Mouse (Mus musculus) cerebellum, postnatal 4 days (tissue): Measurements from ENCODE around the gene Acsl1.

Source experiments
- DNase-seq, 2 experiments: peaks; one replicate each; pipeline ENCODE4 v3.0.0; 2022; ENCODE audit warnings: low spot score in 2 of 2, mixed read lengths in 1 of 2

Acsl1 gene

GRCm38 (mm10) chr8:46470792-46471781 lies at the start of gene Acsl1:
Acsl1 (plus strand) TSS chr8:46471037.
- DNase-seq = peak; percentile 82 to 95

GRCm38 (mm10) chr8:46421515-46421914 lies 49.3 kb upstream of the Acsl1 start:
- no peak for DNase-seq

- DNase-seq = no peak
Measured at GRCm38 (mm10) chr8:46427940-46428339, 42.9 kb upstream of the Acsl1 start.

- no peak for DNase-seq
Measured at GRCm38 (mm10) chr8:46429871-46430270, 41.0 kb upstream of the Acsl1 start.

DNA sequence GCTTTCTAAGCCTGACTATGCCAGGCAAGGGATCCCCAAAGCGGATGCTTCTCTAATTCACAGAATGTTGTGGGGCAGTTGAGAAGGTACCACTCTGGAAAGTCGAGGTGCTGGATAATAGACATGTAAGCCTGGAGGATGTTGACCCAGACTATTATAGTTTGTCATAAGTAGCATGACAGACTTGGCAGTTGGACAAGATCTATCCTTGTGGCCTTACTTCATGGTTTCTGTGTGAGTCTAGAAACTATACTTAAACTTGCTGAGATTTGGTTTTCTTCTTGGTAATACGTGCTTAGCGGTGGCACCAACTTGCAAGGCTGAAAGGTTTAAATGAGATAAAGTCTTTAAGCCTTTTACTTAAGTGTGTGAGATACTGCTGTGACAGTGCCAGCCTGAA lies 38.9 kb upstream of the Acsl1 start:
- no peak for DNase-seq

DNA sequence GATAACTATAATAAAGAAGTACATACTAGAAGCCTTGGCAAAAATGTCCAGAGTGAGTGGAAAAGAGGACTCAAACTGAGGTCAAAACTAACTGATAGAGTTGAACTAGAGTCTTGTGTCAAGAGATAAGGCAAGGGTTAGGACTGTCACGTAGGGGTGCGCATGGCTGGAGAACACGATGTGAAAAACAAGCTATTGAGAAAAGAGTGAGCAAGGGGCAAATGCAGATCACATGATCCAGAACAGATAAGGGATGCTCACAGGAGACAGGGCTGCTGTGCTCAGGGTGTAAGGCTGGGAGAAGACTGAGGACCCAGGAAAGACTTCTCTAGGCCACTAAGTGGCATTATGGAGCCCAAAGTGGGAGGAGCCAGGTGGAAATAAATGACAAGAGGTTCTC lies 38.3 kb upstream of the Acsl1 start:
- no peak for DNase-seq

DNA sequence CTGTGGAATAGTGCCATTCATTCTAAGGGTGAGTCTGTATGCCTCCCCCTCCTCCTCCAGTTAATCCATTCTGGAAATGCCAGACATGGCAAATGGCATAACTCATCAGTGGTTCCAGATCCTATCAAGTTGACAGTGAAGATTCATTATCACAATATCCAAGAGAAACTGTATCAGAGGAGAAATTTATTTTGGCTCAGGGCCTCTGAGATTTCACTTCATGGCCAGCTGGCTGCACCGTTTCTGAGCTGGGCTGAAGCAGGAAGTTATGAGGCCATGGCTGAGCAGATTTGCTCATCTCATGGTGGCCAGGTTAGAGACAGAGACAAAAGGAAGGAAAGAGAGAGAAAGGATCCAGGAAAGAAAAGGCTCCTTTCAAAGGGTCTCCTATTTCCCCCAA lies 37.2 kb upstream of the Acsl1 start:
- DNase-seq = no peak

- DNase-seq = no peak
Measured at GRCm38 (mm10) chr8:46438491-46438890, 32.3 kb upstream of the Acsl1 start.

GRCm38 (mm10) chr8:46445964-46446915 lies 24.6 kb upstream of the Acsl1 start:
- no peak for DNase-seq

GRCm38 (mm10) chr8:46447334-46447733 lies 23.5 kb upstream of the Acsl1 start:
- no peak for DNase-seq

- DNase-seq = no peak
Measured at GRCm38 (mm10) chr8:46448606-46449005, 22.2 kb upstream of the Acsl1 start.

DNA sequence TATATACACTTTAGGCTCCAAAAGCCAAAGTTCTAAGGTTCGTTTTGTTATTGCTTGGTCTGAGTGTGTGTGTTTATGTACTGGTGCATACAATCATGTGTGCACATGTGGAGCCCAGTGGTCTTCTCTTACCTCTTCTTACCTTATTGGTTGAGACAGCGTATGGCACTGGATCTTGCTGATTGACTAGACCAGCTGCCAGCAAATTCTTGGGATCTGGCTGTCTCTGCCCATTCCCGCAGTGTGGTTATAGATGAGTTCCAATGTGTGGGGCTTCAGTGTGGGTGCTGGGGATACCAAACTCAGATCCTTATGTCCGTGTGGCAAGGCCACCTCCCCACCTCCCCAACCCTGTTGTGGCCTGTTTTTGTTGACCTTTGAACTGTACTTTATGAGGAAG lies 21.8 kb upstream of the Acsl1 start:
- DNase-seq = no peak

GRCm38 (mm10) chr8:46449723-46450251 lies 21.1 kb upstream of the Acsl1 start:
- no peak for DNase-seq

GRCm38 (mm10) chr8:46458215-46458811 lies 12.5 kb upstream of the Acsl1 start:
- DNase-seq = no peak

DNA sequence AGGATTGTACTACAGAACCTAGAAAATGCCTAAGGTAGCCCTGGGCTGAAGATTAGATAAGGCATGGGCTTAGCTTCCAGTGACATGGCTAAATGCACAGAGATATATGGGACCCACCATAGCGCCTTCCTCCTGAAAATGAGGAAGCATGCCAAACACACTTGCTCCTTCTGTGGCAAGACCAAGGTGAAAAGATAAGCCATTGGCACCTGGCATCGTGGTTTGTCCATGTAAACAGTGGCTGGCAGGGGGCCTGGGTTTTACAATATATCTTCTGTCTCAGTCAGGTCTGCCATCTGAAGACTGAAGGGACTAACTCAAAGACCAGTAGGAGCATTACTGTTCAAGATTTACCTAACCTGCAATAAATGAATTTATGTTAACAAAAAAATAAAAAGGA lies 2.4 kb upstream of the Acsl1 start:
- no peak for DNase-seq

DNA sequence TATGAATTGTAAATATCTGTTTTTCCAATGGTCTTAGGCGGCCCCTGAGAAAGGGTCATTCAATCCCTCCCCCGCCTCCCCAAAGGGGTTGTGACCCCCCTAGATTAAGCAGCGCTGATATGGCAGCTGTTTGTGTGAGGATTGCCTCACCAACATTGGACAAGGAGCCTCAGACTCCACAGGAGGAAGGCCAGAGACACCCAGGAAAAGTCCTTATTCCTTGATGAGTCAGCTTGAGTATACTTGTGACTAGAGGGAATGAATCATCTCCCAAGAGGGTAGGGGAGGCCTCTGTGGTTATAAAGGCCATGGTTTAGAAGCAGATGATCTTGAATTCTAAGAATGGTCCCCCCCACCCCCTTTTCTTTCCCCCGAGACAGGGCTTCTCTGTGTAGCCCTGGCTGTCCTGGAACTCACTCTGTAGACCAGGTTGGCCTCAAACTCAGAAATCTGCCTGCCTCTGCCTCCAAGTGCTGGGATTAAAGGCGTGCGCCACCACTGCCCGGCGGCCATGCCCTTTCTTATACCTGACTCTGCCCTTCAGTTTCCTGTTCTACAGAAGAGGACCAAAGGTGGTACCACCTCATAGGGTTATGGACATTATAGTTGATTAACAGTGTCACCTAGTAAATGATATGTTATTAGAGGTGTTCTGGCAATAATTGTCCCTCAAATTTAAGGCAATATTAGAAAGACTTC lies 1.6 kb upstream of the Acsl1 start:
- no peak for DNase-seq

DNA sequence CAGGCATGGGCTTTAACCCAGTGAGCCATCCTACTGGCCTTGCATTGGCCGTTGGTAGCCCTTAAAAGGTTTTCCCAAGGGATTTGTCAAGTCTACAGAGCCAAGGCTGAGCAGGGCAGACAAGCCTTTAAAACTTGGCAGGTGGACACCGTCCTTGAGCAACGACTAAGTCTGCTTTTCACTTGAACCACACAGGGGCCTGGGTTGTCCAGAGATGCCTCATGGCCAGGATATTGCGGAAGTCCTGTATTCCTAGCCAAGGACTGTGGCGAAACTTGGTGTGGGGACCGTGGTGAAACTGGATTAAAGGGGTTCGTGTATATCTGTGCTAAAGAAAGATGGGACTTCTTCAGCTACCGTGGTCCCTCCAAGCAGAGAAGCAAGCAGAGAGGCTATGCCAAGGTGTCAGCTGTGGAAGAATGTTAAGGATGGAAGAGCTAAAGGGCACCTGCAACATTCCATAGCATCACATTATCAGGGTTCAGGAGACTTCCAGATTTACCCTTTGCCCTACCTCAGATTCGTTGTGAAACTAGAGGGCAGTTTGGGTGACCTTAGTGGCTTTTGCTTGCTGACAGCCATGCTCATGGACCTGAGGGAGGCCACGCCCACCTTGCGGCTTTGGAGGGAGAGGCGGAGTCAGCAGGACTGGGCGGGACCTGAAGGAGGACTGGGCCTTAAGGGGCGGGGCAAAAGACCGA lies 596 bp upstream of the Acsl1 start:
- no peak for DNase-seq

- no peak for DNase-seq
Measured at GRCm38 (mm10) chr8:46471926-46472485, 1.2 kb downstream of the Acsl1 start.

DNA sequence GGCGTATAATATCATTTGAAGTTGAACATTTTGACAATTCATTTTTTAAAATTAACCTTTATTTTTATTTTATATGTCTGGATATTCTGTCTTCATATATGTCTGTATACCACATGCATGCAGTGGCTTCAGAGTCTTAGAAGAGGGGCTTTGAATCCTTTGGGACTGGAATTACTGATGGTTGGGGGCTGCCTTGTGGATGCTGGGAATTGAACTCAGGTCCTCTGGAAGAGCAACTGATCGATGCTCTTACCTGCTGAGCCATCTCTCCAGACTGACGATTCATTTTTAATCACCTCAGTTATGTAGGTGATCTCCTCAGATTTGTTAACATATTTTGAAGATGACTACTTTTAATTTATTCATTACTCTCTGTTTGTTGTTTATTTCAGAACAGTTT lies 3.3 kb downstream of the Acsl1 start:
- no peak for DNase-seq

- no peak for DNase-seq
Measured at GRCm38 (mm10) chr8:46474634-46475033, 3.8 kb downstream of the Acsl1 start.
